Mouse (Mus musculus) activated CD4-positive, CD25-positive, alpha-beta regulatory T cell, adult 4 months (primary cell): ENCODE measurements around the gene Capn2. TPM values are rescaled to one million over a fixed set of nuclear protein-coding genes. Genes with fewer than 3 reads are reported as not detected.
A peak's percentile ranks its signal among the peaks of the same experiment; 100 is the strongest.

ENCODE experiments used
- ATAC-seq: one replicate; pipeline ENCODE4 v1.8.0; 2017
- polyA plus RNA-seq, 2 experiments: library from polyadenylated mRNA; unstranded; fragments of 100-300 nt; shearing (Covaris generic); gene quantifications; one replicate each; pipeline ENCODE4 v1.2.1; 2017

Gene Capn2
- polyA plus RNA-seq, 2 experiments from 2014 or later = 44.3 to 47.1 TPM

DNA sequence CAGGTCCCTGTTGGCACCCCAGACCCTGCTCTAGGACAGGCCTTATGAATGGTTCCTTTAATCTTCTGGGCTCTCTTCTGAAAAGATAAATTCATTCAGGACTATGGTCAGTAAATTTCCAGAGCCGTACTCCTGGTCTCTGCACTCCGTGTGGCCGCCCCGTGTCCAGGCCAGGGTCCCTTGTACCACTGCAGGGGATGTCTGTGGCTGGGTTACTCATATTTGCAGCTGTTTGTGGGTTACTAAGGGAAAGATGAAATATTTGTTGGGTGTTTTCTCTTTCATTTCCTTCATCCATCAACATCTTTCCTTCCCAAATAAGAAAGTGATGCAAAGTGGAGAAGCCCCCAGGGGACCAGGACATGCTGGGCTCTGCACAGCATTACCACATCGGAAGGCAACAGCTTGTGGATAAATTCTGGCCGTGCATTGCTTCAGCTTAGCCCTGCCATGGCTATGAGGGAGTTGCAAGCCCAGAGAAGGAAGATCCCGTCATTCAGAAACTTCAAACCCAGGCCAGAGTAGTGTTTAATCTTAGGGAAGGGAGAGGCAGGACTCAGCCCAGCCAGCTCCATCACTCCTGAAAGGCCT, 15.5 kb downstream of the Capn2 start:
- ATAC-seq = no peak

DNA sequence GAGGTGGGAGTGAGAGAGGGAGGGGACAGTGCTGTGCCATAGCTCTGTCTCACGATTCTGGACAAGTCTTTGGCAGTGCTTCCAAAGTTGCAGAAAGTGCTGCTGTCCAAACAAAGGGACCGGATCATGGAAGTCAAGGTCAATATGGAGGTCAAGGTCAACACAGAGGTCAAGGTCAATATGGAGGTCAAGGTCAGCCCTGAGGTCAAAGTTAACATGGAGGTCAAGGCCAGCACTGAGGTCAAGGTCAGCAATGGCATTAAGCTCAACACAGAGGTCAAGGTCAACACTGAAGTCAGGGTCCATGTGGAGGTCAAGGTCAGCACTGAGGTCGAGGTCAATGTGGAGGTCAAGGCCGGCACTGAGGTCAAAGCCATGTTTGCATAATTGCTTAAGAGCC, 16.6 kb downstream of the Capn2 start:
- peak; percentile 2 for ATAC-seq

DNA sequence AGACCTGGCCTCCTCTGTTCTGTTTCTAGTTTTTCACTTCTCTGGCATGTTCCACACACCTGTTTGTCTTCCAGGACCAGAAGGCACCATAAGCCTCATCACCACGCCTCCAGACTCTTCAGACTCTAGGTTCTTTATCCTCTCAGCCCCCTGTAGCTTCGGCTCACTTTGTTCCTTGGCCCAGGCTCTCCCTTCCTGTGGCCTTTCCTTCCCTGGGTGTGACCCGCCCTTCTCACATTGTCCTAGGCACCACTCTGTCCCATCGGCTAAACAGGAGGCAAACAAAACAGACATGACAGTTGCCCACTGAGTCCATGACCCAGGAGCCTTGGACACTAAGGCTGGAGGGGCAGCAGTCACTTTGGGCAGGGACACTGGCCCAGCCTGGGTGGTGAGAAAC, 17.2 kb downstream of the Capn2 start:
- ATAC-seq = no peak

DNA sequence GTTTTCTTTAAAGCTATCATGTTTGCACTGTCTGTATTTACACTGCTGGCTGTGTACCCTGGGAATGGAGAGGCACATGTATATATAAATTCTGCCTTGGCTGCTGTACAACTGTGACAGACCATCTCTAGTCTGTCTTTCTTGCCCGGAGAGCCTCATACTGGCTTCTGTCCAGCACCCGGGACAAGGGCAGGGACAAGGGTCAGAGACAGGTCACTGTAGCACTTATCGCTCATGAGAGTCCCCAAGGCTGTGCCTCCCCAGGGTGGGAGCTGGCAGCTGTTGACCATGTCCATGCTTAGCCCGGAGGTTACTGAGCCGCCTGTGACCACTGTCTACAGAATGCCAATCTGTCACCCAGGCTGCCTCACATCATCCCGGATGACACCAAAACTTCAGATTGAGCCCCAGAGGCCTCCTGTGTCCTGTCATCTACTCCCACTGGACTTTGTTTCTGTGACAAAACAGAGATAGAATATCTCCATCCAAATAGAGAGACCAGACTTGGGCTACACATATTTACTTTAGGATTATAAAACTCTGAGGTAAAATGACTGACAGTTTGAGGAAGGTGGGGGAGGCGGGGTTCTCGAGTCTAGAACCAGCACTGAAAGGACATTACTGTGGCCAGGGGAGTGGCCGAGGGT, 17.8 kb downstream of the Capn2 start:
- ATAC-seq = no peak

DNA sequence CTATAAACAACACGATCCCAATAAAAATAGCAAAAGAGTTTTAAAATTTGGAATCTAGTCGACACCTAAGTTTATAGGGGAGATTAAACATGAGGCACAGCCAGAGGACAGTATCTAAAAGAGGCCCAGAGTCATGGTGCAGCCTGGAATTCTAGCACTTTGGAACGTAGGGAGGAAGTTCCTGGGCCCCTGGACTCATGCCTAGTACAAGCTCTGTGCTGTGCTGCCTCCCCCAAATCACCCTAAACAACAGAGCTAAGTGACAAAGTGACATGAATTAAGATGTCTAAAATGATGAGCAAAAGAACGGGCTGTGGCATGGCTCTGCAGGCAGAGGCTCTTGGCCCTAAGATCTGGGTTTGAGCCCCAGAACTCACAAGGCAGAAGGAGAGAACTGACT, 19.7 kb downstream of the Capn2 start:
- ATAC-seq = no peak

DNA sequence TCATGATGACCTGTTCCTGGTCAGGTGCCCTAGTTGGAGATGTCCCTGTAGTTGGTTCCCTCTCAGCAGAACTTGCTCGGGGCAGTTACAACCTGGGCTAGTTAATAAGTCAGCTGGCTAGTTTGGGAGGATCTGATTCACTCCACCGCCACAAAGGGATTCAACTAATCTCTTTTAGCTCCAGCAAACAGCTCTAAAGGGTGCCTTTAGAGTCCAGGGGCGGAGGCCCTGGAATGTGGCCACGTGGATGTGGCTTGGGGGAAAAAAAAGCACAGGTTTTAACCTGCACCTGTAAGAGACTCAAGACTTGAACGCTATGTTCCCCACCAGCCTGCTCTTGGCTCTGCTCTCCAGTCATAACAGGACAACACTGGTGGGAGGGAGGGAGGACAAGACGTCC, 20.7 kb downstream of the Capn2 start:
- no peak for ATAC-seq

DNA sequence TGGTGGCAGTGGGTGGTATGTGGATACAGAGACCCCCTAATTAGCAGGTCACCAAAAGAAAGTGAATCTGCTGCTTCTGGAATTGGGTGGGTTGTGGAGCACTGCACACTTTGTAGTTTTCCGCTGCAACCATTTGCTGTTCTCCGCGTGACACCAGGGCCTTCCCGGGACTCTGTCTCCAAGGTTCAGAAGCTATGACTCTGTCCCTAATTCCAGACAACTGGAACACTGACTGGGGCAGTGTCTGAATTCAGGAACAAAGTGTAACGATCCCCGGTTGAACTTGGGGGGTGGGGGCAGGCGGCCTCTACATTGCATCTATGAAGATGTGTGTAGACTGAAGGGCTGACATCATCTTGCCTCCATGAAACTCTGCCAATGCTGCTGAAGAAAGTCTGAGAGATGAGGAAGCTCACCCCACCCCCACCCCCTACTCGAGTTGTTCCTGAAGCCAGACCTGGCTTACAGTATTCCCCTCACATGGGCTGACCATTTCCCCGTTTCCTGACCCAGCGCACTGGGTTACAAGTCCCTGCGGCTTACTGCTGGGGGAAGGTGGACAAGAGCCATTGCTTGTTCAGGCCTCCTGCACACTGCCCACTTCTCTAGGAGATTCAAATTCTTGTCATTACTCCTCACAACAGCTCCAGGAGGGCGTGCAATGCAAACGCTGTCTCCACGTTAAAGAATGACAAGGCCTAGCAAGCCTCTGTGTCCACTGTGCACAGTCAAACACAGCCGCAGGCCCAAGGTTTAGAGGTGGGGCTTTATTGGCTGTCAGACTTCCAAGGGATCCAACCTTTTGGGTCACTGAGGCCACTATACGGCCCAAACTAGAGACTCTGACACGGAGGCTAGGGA, 22.9 kb downstream of the Capn2 start:
- ATAC-seq = no peak

DNA sequence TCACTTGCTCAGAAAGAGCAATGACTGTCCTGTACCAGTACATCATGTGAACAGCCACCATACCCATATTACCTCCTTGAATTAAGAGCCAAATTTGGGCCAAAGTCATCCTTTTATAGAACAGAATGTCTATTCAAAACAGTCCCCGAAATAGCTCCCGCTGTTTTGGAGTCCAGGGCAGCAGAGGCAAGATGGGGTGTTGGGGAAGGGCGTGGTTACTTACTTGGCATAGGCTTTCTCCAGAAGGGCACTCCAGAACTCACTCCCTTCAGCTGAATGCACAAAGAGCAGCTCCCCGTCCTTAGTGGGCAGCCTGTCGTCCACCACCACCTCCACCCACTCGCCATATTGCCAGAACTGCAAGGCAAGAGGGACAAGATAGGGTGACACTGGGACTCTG, 25.6 kb downstream of the Capn2 start:
- ATAC-seq = no peak

DNA sequence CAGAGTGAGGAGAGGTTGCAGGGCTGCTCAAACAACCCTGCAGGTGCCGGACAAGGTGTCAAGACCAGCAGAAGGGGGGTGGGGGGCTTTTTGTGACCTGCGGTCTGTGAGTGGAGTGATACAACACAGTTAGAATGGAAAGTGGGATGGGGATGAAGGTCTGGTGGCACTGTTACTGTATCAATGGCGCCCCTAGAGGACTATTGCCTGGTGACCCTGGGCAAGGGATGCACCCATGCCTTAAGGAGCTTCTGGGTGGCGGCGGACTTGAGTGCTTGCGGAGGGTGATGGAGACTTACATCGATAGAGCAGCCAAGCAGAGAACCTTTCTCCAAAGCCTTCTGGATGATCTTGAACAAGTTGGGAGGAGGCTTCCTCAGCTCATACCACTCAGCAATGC, 26.8 kb downstream of the Capn2 start:
- no peak for ATAC-seq

DNA sequence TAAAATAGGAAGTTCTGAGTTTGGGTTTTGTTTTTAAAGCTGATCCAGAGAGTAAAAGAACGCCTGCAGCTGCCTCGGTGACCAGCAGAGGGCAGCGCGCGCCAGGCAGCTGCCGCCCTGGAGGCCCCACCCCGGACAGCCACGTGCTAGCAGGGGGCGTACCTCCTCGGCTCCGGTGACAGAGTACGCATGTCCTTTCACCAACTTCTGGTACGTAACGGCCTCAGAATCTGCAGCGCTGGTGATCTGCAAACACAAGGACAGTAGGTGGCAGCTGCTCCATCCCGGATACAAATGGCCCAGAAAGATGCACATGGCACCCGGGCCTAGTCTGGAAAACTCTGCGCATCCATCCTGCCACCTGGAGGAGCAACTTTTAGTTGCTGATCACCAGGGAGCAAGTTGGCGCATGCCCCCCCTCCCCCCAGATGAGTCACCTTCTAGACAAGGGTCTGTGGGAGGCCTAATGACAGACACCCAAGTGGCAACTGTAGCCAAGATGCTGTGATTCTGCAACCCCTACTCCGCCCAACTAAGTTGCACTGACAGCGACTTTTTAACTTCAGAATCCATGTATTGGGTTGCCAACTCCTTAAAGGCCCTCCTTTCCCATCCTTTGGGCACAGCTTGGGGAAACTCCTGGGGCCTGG, 27.5 kb downstream of the Capn2 start:
- peak; percentile 99 for ATAC-seq

DNA sequence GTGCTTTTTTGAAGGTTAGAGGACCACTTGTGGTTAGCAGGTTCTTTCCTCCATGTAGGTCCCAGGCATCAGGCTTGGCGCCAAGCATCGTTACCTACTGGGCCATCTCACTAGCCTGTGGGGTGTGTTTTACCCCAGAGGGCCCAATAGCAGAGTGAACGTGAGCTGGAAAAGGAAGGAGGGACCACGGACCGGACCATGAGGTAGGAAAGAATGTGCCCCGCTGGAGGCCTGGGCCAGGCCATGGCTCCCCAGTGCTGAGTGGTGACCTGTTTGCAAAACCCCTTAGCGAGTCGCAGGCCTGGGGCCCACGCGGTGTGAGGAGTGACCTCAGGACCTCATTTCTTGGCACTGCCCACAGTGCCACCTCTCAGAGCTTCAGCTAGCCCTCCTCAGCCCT, 28.9 kb downstream of the Capn2 start:
- ATAC-seq = no peak

DNA sequence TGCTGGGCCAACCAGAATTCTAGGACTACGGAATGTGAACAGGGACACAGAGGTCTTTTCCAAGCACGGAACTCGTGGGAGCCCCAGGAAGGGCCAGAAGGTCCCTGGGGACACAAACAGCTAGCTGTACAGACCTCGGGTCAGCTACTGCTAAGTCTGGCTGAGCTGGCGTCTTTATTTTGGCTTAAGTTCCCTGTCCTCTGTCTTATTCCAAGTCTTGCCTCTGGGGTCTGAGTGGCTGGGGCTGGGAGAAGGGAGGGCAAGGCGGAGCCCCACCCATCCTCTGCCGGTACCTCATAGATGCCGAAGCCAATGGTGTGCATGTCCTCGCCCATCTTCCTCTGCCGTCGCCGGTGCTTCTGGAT, 33.5 kb downstream of the Capn2 start:
- ATAC-seq = no peak

DNA sequence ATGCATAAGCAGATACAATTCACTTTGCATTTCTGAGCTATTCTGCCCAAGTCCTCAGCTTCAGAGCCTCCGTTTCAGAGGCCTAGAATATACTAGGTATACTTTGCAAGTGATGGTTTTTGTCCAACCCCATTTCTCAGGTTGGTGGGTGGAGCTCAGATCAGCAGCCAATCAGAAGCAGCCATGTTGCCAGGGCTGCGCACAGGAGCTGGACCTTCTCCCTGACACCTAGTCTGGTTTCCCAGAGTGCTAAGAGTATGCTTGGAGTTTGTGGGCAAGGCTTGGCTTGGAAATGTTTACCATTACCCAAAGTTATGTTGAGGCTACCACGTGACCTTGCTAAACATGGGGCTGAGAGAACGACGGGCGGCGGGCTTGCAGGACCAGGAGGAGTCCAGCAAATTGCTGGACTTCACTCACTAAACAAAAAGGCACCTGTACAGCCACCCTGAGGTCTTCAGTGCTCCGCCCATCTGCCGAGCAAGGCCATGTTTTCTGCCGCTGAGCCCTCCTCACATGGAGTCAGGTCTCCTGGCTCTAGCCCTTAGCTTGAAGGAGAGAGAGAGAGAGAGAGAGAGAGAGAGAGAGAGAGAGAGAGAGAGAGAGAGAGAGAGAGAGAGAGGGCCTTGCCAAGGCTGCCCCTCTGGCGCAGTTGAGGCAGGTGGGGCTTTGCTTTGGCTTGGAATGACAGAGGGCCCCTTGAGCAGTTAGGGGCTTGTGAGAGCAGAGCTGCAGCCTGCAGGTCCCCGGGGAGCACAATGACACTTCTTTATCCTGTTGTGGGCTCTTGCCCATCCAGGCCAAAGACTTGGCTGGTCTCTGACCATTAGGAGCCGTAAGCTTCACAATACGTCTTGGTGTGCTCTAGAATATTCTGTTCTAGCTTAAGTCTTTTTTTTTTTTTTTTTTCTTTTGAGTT, 34.2 kb downstream of the Capn2 start:
- no peak for ATAC-seq

DNA sequence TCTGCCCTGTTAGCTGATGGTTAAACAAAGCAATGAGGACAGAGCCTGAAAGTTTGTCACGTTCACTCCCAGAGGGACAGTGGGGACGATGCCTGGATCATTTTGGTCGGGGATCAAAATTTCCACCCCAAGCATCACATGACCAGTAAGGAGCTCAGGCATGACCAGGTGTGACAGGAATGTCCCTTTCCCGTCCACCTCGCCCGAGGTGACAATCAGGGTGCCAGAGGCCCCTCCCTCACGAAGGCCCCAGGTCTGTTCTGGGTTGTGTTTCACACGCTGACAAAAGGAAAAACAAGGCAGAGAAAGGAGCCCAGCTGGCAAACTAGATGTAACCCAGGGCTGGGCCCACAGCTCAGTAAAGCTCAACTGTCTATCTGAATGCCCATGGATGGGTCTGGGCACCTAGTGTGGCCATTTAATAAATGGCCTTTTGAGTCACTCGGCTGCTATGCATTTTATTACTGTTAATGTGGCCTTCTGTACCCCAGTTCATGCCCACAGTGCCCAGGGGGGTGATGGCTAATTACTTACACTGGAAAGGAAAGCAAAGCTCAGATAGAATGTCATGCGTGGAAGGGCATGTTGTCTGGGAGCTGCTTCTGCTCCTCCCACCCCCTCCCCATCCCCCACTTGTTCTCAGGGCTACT, 35.6 kb downstream of the Capn2 start:
- ATAC-seq = no peak

DNA sequence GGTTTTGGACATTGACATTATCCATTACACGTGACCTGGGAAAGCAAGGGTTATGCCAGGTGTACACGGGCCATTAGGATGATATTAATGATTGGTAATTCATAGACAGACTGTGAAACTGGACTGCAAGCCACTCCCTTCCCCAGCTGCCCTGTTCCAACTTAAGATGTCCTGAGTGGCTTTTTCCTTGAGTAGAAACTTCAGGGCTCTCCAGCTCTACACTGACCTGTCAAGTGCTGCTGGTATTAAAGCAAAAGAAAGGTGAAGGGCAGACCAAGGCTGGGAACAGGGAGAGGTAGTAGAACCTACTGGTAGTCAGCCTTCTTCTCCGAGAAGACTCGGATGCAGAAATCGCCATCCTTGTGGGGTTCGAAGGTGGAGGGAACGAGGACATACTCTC, 36.3 kb downstream of the Capn2 start:
- ATAC-seq = no peak

DNA sequence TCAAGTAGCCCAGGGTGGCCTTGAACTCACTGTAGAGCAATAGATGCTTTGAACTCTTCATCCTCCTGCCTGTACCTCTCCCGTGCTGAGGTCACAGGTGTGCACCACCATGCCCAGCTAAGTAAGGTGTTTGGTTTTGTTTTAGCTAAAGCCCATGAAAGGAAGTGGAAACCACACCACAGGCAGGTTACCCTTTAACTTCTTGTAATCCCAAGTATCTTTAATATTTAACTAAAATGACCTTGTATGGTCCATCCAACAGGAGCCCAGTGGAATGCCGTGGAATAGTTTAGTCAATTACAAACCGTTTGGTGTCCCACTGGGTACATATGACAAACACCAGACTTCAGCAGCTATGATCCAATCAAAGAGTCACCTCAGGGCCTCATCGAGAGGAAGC, 38.5 kb downstream of the Capn2 start:
- no peak for ATAC-seq

DNA sequence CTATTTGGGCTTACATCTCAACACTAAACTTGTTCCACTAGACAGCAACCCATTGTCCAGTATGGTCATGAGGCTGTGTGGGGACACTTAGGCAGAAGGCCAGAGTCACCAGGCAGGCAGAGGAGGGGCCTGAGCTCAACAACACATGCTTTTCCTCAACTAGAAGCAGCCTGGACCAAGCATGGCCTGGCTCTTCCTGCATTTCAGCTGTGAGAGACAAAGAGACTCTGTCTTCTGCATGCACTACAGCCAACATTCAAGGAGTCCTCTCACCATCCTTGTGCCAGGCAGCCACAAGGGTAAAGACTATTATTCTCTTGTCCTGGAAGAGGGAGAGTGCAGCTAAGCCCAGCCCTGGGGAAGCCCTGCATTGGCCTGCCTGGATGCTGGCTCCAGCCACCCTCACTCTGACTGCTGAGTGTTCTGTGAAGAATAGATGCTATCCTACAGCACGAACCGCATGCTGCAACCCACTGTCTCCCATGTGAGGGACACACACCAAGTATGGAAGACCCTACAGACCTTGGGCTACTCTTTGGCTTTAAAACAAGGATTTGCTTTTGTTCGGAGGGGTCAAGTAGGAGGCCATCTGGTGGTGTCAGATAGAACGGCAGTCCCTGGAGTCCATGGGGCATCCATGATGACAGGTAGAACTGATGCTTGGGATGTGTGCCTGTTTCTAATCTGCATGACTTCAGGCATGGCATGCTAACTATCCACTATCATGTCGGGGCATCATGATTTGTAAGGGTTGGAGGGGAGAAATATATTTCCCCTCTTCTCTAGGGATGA, 42.2 kb downstream of the Capn2 start:
- ATAC-seq = no peak

DNA sequence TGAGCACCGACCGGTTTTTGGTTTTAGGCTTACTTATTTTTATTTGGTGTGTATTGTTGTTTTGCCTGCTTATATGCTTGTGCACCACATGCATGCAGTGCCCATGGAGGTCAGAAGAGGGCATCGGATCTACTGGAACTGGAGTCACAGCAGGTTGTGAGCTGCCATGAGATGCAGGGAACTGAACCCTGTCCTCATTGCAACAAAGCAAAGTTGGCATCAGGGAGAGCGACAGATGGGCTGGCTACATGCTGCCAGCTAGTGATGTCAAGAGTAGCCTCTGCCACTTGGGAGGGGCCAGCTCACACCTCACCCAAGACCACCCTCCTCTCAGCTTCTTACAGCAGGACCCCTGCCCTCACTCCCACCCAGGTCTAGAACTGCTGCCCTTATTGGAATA, 51.4 kb downstream of the Capn2 start:
- ATAC-seq = no peak

DNA sequence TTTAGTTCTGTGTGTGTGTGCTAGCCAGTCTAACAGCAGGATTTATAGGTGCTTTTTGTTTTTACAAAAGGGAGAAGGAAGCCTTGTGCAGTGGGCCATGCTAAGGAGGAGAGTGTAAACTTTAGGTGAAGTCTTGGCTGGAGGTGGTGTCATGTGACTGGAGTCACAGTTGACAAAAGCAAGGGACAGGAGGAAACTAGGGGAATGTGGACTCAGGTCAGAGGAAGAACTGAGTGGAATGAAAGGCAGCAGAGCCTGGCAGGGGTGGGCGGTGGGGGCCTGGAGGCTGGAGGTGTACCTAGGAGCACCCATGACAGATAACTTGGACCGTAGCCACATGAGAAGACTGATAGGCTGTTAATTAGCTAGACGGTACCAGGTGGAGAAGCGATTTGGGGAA, 52.1 kb downstream of the Capn2 start:
- no peak for ATAC-seq

DNA sequence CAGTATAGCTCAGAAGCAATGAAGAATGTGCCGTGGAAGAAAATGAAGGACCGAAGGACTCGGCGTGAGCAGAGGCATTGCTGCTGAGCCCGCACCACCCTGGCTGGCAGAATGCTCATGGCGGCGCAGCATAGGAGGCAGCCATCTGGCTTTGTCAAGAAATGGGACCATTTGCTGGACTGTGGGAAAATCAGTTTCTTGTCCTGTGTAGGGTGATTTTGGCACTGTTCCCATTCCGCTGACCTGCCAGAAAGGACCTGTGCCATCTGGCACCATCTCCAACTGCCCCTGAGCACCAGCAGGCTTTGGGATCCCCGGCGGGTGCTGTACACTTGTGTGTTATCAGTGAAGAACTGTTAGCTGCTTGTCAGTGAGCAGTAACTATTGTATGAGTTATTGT, 55.6 kb downstream of the Capn2 start:
- ATAC-seq = no peak

DNA sequence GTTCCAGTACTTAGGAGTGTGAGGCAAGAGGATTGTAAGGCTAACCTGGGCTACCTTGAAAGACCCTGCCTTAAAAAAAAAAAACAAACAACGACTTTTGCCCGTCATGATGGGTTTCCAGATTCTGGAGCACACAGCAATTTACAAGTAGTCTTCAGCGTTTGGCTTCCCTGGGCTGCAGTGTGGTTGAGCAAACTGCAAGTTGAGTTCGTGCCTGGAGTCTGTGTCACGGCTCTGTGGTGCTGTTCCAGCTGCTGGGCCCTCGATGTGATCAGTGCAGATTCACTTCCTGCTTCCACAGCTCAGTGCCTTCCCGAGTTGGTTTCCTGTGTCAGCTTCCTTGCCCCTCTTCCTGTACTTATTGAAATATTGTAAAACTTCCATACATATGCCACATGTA, 56.1 kb downstream of the Capn2 start:
- no peak for ATAC-seq
